In the genomic region with DNA sequence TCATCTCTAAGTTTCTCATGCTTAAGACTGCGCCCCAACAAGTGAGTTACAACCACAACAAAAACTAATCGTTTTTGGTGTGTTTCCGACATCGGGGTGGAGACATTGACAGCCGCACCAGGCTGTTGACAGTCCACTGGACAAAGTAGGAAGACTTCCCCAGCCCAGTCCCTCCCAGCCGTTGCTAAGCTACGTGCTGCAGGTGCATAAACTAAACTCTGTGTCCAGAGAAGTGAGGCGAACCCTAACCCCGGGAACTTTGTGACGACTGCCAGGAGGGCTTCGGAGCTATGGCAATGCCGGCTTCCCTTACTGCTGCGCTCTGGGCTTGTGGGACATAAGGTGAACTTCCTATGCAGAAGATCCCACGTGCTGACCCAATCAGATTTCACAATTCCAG, we compare ENCODE assay signal across 30 mouse cellular contexts. TPM values are rescaled to one million over a fixed set of nuclear protein-coding genes. Genes with fewer than 3 reads are reported as not detected.
DNase-seq lines count a peak whose midpoint lies in the region; ATAC-seq and TF ChIP-seq lines count a peak whose summit lies in the region.
"Had no signal": no experiment of that assay in that cellular context is flagged by ENCODE, and none has a peak within 500 bp of the region (broad histone marks: within the 10 kb centered on the region; RNA-seq: fewer than 3 reads in every experiment).

No protein-coding gene starts in this region.

- WGBS in kidney, postnatal 0 days = 45% methylated on average over 14 of the region's 14 CpGs
- 57% methylated on average over 14 of the region's 14 CpGs for WGBS in kidney, embryonic 14.5 days
- 72% methylated on average over 14 of the region's 14 CpGs for WGBS in liver, postnatal 0 days (ENCODE audit: insufficient replicate concordance)
- WGBS in intestine, embryonic 15.5 days = 57% methylated on average over 14 of the region's 14 CpGs
- WGBS in intestine, embryonic 16.5 days = 59% methylated on average over 14 of the region's 14 CpGs
- WGBS in thymus, adult 2 months = 91% methylated on average over 14 of the region's 14 CpGs

- no peak overlapping the region for H3K4me2 ChIP-seq in kidney, postnatal 0 days (ENCODE audit: low read length)
- no peak overlapping the region for H3K4me2 ChIP-seq in kidney, embryonic 14.5 days (replicated peaks; ENCODE audit: low read depth, low read length)
- no peak overlapping the region for H3K4me2 ChIP-seq in liver, postnatal 0 days (ENCODE audit: low read depth, low read length)
- H3K4me2 ChIP-seq in intestine, embryonic 15.5 days (replicated peaks) = no peak overlapping the region
- no peak overlapping the region for H3K4me2 ChIP-seq in intestine, embryonic 16.5 days (ENCODE audit: low read depth, low read length)
- H3K4me2 ChIP-seq: embryonic facial prominence, embryonic 13.5 days; forebrain, embryonic 12.5 days; forebrain, embryonic 15.5 days; heart, embryonic 12.5 days; heart, embryonic 15.5 days had no signal

- peak; percentile 50 for DNase-seq in kidney, postnatal 0 days (ENCODE audit: low spot score)
- no peak for DNase-seq in liver, postnatal 0 days
- no peak for DNase-seq in liver
- DNase-seq in MN1 (ENCODE audit: low spot score) = no peak
- no peak for DNase-seq in thymus, adult 2 months
- DNase-seq: adrenal gland, adult 8-10 months; adrenal gland, postnatal 25 days; cerebellum, adult 11-12 months; cerebellum, adult 8-10 months; cerebellum, postnatal 10 days; cerebellum, postnatal 36 days; embryo, embryonic 11 days; gastrocnemius, postnatal 25 days; heart, adult 18-20 months; heart, postnatal 10 days; heart, postnatal 36 days had no signal

- no peak for TF ChIP-seq EP300 in liver, postnatal 0 days (IDR thresholded peaks at IDR 0.05; ENCODE audit: low read depth)

- peak; percentile 63; the same call in 1 of the 2 replicates for ATAC-seq in kidney, postnatal 0 days (replicated peaks; ENCODE audit: low FRiP score, low read depth)
- no peak; the same call in 1 of the 2 replicates for ATAC-seq in kidney, embryonic 14.5 days (ENCODE audit: low FRiP score, low TSS enrichment)
- peak; percentile 53; the same call in 1 of the 2 replicates for ATAC-seq in liver, postnatal 0 days
- peak; percentile 60; the same call in 1 of the 2 replicates for ATAC-seq in intestine, embryonic 15.5 days
- peak; percentile 37 for ATAC-seq in intestine, embryonic 16.5 days
- ATAC-seq: activated CD4-positive, CD25-positive, alpha-beta regulatory T cell, adult 4 months; CD4-positive, CD25-positive, alpha-beta regulatory T cell, adult 4 months; forebrain, embryonic 15.5 days had no signal

- no peaks in the 10 kb centered on the region for H3K36me3 ChIP-seq in kidney, postnatal 0 days (ENCODE audit: insufficient read depth, low read length)
- no peaks in the 10 kb centered on the region for H3K36me3 ChIP-seq in kidney, embryonic 14.5 days (ENCODE audit: control insufficient read depth, insufficient read depth, low read length)
- H3K36me3 ChIP-seq in liver, postnatal 0 days (replicated peaks; ENCODE audit: insufficient read depth, low read length) = no peaks in the 10 kb centered on the region
- H3K36me3 ChIP-seq in intestine, embryonic 15.5 days = no peaks in the 10 kb centered on the region
- no peaks in the 10 kb centered on the region for H3K36me3 ChIP-seq in intestine, embryonic 16.5 days (ENCODE audit: control insufficient read depth, insufficient read depth, low read length)
- no peaks in the 10 kb centered on the region for H3K36me3 ChIP-seq in thymus, adult 2 months (ENCODE audit: control insufficient read depth, insufficient read depth, low read length)
- H3K36me3 ChIP-seq: embryonic facial prominence, embryonic 10.5 days; embryonic facial prominence, embryonic 13.5 days; forebrain, embryonic 12.5 days; forebrain, embryonic 15.5 days; heart, embryonic 12.5 days; heart, embryonic 15.5 days; hindbrain, embryonic 10.5 days had no signal

- no peak overlapping the region for H3K9ac ChIP-seq in kidney, postnatal 0 days (ENCODE audit: low read depth, low read length)
- no peak overlapping the region for H3K9ac ChIP-seq in kidney, embryonic 14.5 days (ENCODE audit: low read depth, low read length)
- H3K9ac ChIP-seq in liver, postnatal 0 days (replicated peaks) = no peak overlapping the region
- H3K9ac ChIP-seq in intestine, embryonic 15.5 days = no peak overlapping the region
- no peak overlapping the region for H3K9ac ChIP-seq in intestine, embryonic 16.5 days (ENCODE audit: low read depth, low read length)
- H3K9ac ChIP-seq: embryonic facial prominence, embryonic 13.5 days; forebrain, embryonic 12.5 days; forebrain, embryonic 15.5 days; heart, embryonic 12.5 days; heart, embryonic 15.5 days had no signal

- H3K9me3 ChIP-seq in kidney, postnatal 0 days (replicated peaks; ENCODE audit: low read length) = no peaks in the 10 kb centered on the region
- H3K9me3 ChIP-seq in kidney, embryonic 14.5 days (ENCODE audit: control insufficient read depth, low read length) = no peaks in the 10 kb centered on the region
- no peaks in the 10 kb centered on the region for H3K9me3 ChIP-seq in liver, postnatal 0 days (ENCODE audit: low read length)
- H3K9me3 ChIP-seq in intestine, embryonic 15.5 days = no peaks in the 10 kb centered on the region
- no peaks in the 10 kb centered on the region for H3K9me3 ChIP-seq in intestine, embryonic 16.5 days (ENCODE audit: control insufficient read depth, low read length)
- H3K9me3 ChIP-seq: embryonic facial prominence, embryonic 10.5 days; embryonic facial prominence, embryonic 13.5 days; forebrain, embryonic 12.5 days; forebrain, embryonic 15.5 days; heart, embryonic 12.5 days; heart, embryonic 15.5 days; hindbrain, embryonic 10.5 days had no signal

- no peak for TF ChIP-seq POLR2A in thymus, adult 2 months (IDR thresholded peaks at IDR 0.05; ENCODE audit: control insufficient read depth, extremely low read depth, insufficient read depth, low read length, poor library complexity)

- H3K4me1 ChIP-seq in kidney, postnatal 0 days (replicated peaks; ENCODE audit: insufficient read depth, low read length) = no peaks in the 10 kb centered on the region
- H3K4me1 ChIP-seq in kidney, embryonic 14.5 days (ENCODE audit: control insufficient read depth, insufficient read depth, low read length) = 0 out of 2 replicates have a peak, but pooled peaks cover 3% of the 10 kb centered on the region
- H3K4me1 ChIP-seq in liver, postnatal 0 days (ENCODE audit: insufficient read depth) = peaks cover 10% of the 10 kb centered on the region; the same call in 1 of the 2 replicates
- 0 out of 2 replicates have a peak, but pooled peaks cover 2% of the 10 kb centered on the region for H3K4me1 ChIP-seq in intestine, embryonic 15.5 days (replicated peaks)
- no peaks in the 10 kb centered on the region for H3K4me1 ChIP-seq in intestine, embryonic 16.5 days (ENCODE audit: control insufficient read depth, insufficient read depth, low read length)
- H3K4me1 ChIP-seq in thymus, adult 2 months (replicated peaks; ENCODE audit: control insufficient read depth, insufficient read depth, low read length) = peaks cover 17% of the 10 kb centered on the region
- H3K4me1 ChIP-seq: embryonic facial prominence, embryonic 13.5 days; forebrain, embryonic 15.5 days; hindbrain, embryonic 10.5 days had no signal

- no peak overlapping the region for H3K27ac ChIP-seq in kidney, postnatal 0 days
- no peak overlapping the region for H3K27ac ChIP-seq in kidney, embryonic 14.5 days (ENCODE audit: low read depth, low read length)
- H3K27ac ChIP-seq in liver, postnatal 0 days (ENCODE audit: low read depth) = no peak overlapping the region
- H3K27ac ChIP-seq in intestine, embryonic 15.5 days = no peak overlapping the region
- H3K27ac ChIP-seq in intestine, embryonic 16.5 days (ENCODE audit: low read length) = no peak overlapping the region
- H3K27ac ChIP-seq in thymus, adult 2 months (ENCODE audit: control insufficient read depth, insufficient read depth, low read length) = no peak overlapping the region
- H3K27ac ChIP-seq: embryonic facial prominence, embryonic 10.5 days; embryonic facial prominence, embryonic 13.5 days; forebrain, embryonic 12.5 days; forebrain, embryonic 15.5 days; heart, embryonic 15.5 days; hindbrain, embryonic 10.5 days had no signal

- no peaks in the 10 kb centered on the region for H3K27me3 ChIP-seq in kidney, postnatal 0 days (ENCODE audit: insufficient read depth, low read length)
- H3K27me3 ChIP-seq in kidney, embryonic 14.5 days (ENCODE audit: control insufficient read depth, insufficient read depth, low read length) = no peaks in the 10 kb centered on the region
- H3K27me3 ChIP-seq in liver, postnatal 0 days (ENCODE audit: insufficient read depth, low read length) = no peaks in the 10 kb centered on the region
- no peaks in the 10 kb centered on the region for H3K27me3 ChIP-seq in intestine, embryonic 15.5 days (replicated peaks)
- no peaks in the 10 kb centered on the region for H3K27me3 ChIP-seq in intestine, embryonic 16.5 days (replicated peaks; ENCODE audit: control insufficient read depth, insufficient read depth, low read length)
- no peaks in the 10 kb centered on the region for H3K27me3 ChIP-seq in thymus, adult 2 months (ENCODE audit: control insufficient read depth, insufficient read depth, low read length)
- H3K27me3 ChIP-seq: embryonic facial prominence, embryonic 13.5 days; forebrain, embryonic 15.5 days; heart, embryonic 12.5 days; heart, embryonic 15.5 days had no signal

- TF ChIP-seq CTCF in kidney, postnatal 0 days (IDR thresholded peaks at IDR 0.05; ENCODE audit: low read depth) = no peak
- no peak for TF ChIP-seq CTCF in liver, postnatal 0 days (IDR thresholded peaks at IDR 0.05; ENCODE audit: low read depth)
- no peak for TF ChIP-seq CTCF in thymus, adult 2 months (IDR thresholded peaks at IDR 0.05; ENCODE audit: borderline replicate concordance, control insufficient read depth, extremely low read depth, insufficient read depth, low read length, poor library complexity)

- H3K4me3 ChIP-seq in kidney, postnatal 0 days (replicated peaks; ENCODE audit: low read depth, low read length) = no peak overlapping the region
- H3K4me3 ChIP-seq in kidney, embryonic 14.5 days (ENCODE audit: low read length) = no peak overlapping the region
- no peak overlapping the region for H3K4me3 ChIP-seq in liver, postnatal 0 days (ENCODE audit: low read depth, low read length)
- no peak overlapping the region for H3K4me3 ChIP-seq in intestine, embryonic 15.5 days (replicated peaks)
- no peak overlapping the region for H3K4me3 ChIP-seq in intestine, embryonic 16.5 days (ENCODE audit: low read length)
- H3K4me3 ChIP-seq in thymus, adult 2 months (ENCODE audit: control insufficient read depth, insufficient read depth, low read length) = no peak overlapping the region
- H3K4me3 ChIP-seq: embryonic facial prominence, embryonic 10.5 days; embryonic facial prominence, embryonic 13.5 days; erythroblast, embryonic 14.5 days; forebrain, embryonic 12.5 days; forebrain, embryonic 15.5 days; heart, embryonic 12.5 days; heart, embryonic 15.5 days; hindbrain, embryonic 10.5 days had no signal

RNA-seq across cellular contexts. Expression of a gene that starts 18.2 kb away (rescaled TPM):
- polyA plus RNA-seq in kidney, postnatal 0 days (2015; fragmentation: Nextera tagmentation; extraction: Ambion mirVana) = 107 and 109 TPM in 2 replicates
- polyA plus RNA-seq in kidney, embryonic 14.5 days (2014; fragmentation: Nextera tagmentation; extraction: Ambion mirVana) = 101 and 138 TPM in 2 replicates
- polyA plus RNA-seq in liver, postnatal 0 days (2015; fragmentation: Nextera tagmentation; extraction: Ambion mirVana) = 33.7 and 35.3 TPM in 2 replicates
- 99.8 and 112 TPM in 2 replicates for polyA plus RNA-seq in intestine, embryonic 15.5 days (2015; fragmentation: Nextera tagmentation; extraction: Ambion mirVana)
- polyA plus RNA-seq in intestine, embryonic 16.5 days (2015; fragmentation: Nextera tagmentation; extraction: Ambion mirVana) = 94.5 and 96.3 TPM in 2 replicates
- polyA plus RNA-seq in thymus, adult 2 months (2012; rRNA removed) = 12.9 and 13.6 TPM in 2 replicates

RNA-seq across cellular contexts. Expression of a gene that starts 56.7 kb away (rescaled TPM):
- polyA plus RNA-seq in kidney, postnatal 0 days (2015; fragmentation: Nextera tagmentation; extraction: Ambion mirVana) = 1.7 TPM in 2 replicates
- polyA plus RNA-seq in kidney, embryonic 14.5 days (2014; fragmentation: Nextera tagmentation; extraction: Ambion mirVana) = 2.7 and 3.1 TPM in 2 replicates
- 0.21 and 0.53 TPM in 2 replicates for polyA plus RNA-seq in liver, postnatal 0 days (2015; fragmentation: Nextera tagmentation; extraction: Ambion mirVana)
- 1.0 and 1.1 TPM in 2 replicates for polyA plus RNA-seq in intestine, embryonic 15.5 days (2015; fragmentation: Nextera tagmentation; extraction: Ambion mirVana)
- 1.6 and 1.7 TPM in 2 replicates for polyA plus RNA-seq in intestine, embryonic 16.5 days (2015; fragmentation: Nextera tagmentation; extraction: Ambion mirVana)
- 1.0 and 2.0 TPM in 2 replicates for polyA plus RNA-seq in thymus, adult 2 months (2012; rRNA removed)
- polyA plus RNA-seq: C2C12; erythroblast, embryonic 14.5 days had no signal
